Mouse (Mus musculus): ENCODE measurements at regions not wholly inside any gene's neighbourhood (a gene's known extent, or its start where the extent isn't known, plus 50 kb on each side); places are given as distances from the start of the nearest gene placed in this dataset.

GRCm38 (mm10) chr1:77943633-77944326, 253.2 kb downstream of the Pax3 start:
- DNase-seq (ENCODE audit: extremely low spot score in 1 of 2, low spot score in 1 of 2) = no peak

DNA sequence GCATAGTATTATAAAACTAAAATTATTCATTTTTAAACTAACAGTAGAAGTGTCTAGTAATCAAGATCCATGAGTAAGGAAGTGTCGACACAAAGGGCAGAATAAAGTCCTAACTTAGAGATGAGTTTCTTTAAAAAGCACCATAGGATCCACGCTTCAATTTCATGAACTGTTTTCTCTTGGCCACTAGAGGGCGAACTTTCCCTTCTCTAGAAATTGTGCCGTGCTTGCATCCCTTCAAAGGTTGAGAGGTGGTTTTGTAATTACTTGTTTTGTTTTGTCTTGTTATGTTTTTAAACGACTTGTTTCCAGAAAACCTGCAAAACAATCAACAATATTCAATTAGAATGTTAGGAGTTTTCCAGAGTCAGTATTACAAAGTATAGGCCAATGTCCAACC, 253.8 kb downstream of the Pax3 start:
- DNase-seq (ENCODE audit: extremely low spot score in 1 of 2, low spot score in 1 of 2) = peak in 1 of 2 experiments; percentile 72

- no peak for DNase-seq (ENCODE audit: extremely low spot score in 1 of 2, low spot score in 1 of 2)
Observed at GRCm38 (mm10) chr1:77933095-77933766, 263.7 kb downstream of the Pax3 start.

DNA sequence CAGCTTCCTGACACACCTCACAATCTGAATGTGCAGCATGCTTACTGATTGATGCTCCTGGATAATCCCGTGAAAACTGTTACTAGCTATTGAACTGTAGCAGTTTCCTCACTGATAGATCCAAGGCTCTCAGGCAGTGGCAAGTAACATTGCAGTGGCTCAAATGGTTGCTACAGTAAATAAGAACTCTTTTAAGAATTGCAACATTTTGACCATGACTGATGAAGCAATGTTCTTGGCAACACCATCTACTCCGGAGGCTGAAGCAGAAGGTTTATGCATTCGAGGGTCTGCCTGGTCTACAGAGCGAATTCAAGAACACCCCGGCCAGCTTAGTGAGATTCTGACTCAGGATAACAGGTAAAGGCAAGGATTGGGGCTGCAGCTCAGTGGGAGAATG, 264.7 kb downstream of the Pax3 start:
- no peak for DNase-seq (ENCODE audit: extremely low spot score in 1 of 2, low spot score in 1 of 2)

GRCm38 (mm10) chr1:77930661-77931060, 266.3 kb downstream of the Pax3 start:
- peak in 1 of 2 experiments; percentile 15 for DNase-seq (ENCODE audit: extremely low spot score in 1 of 2, low spot score in 1 of 2)

DNA sequence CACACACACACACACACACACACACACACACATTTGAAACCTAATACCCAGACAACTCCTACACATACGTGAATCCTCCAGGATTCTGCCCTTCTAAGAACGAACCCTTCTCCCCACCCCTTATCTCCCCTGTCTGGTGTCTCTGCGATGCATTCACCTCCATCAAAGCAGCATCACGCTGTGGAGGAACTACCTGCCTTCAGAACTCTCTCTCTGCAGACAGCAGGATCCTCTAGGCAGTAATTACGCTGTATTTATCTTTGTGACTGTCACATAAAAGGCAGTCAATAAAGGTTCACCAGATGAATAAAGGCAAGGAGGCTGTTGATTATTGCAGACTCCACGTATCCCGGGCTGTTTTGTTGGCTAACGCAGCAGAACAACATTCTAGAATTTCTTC, 267.4 kb downstream of the Pax3 start:
- no peak for DNase-seq (ENCODE audit: extremely low spot score in 1 of 2, low spot score in 1 of 2)

DNA sequence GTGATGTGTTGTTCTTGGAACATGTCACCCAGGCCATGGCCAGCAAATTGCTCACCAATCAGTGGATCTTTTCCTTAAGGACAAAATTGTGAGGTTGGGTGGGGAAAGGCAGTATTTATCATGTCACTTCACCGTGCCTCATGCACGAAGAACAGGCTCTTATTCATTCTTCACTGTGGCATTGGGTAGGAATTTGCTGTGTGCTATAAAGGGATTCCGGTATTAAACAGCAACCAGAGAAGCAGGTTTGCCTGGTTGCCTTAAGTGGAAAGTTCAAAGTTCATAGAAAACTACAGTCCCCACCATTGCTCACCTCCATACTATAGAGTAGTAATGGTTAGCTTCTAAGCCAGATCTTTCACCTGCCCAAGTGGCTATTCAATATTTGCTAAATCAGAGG, 270.8 kb downstream of the Pax3 start:
- no peak for DNase-seq (ENCODE audit: extremely low spot score in 1 of 2, low spot score in 1 of 2)

DNA sequence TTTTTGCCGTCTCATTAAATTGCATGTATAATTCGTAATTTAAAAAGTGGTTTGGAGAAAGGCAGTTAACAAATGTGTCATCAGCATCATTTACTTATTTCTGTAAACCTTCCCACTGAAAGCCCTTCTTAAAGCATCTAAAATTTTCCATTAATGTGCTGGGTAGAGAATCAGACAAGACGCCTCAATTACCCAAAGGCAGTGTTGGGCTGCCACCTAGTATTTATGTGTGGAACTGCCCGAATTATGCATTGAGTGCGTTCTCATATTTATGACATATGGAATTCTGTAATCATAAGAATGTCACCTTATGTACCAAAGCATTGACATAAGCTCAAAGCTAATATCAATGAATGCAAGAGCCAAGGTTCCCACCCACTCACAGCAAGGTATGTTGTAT, 300.7 kb downstream of the Pax3 start:
- peak; percentile 17 to 78 for DNase-seq (ENCODE audit: extremely low spot score in 1 of 2, low spot score in 1 of 2)

GRCm38 (mm10) chr1:77879026-77879425, 317.9 kb downstream of the Pax3 start:
- DNase-seq (ENCODE audit: extremely low spot score in 1 of 2, low spot score in 1 of 2) = no peak

DNA sequence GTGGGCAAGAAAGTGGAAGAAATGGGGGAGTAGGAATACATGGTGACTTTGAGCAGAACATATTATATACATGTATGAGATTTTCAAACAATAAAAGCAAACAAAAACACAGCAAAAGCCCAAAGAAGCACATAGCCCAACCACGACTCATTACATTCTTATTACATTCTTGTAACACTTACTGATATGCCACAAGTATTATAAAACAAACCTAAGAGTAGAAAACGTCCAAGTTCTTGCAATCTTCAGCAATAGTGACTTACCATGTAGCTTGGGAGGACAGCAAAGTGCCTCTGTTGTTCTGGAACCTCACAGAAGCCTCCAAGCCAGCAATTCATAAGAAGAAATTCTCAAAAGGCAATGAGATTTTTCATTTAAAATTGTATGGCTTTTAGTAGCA, 326.8 kb downstream of the Pax3 start:
- no peak for DNase-seq (ENCODE audit: extremely low spot score in 1 of 2, low spot score in 1 of 2)

DNA sequence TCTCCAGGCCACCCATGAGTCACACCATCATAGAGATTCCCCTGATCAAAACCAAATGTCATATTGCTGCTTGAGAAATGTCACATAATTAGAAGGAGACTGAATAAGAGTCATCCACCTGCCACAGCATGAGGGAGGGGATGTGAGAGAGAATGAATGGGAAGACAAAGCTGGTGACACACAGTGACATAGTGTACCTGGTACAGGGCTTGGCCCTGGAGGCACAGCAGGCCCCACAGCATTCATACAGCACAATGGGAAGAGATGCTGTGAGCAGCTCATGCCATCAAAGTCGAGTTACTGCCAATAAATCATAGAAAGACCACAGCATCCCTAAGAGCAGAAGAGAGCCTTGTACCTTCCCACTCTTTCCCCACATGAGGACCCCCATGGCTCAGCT, 327.8 kb downstream of the Pax3 start:
- no peak for DNase-seq (ENCODE audit: extremely low spot score in 1 of 2, low spot score in 1 of 2)

- DNase-seq (ENCODE audit: extremely low spot score in 1 of 2, low spot score in 1 of 2) = no peak
Observed at GRCm38 (mm10) chr1:77859931-77860330, 337.0 kb downstream of the Pax3 start.

- no peak for DNase-seq (ENCODE audit: extremely low spot score in 1 of 2, low spot score in 1 of 2)
Observed at GRCm38 (mm10) chr1:77854366-77854765, 339.5 kb upstream of the Epha4 start.

- no peak for DNase-seq (ENCODE audit: extremely low spot score in 1 of 2, low spot score in 1 of 2)
Observed at GRCm38 (mm10) chr1:77847766-77848615, 333.1 kb upstream of the Epha4 start.

DNA sequence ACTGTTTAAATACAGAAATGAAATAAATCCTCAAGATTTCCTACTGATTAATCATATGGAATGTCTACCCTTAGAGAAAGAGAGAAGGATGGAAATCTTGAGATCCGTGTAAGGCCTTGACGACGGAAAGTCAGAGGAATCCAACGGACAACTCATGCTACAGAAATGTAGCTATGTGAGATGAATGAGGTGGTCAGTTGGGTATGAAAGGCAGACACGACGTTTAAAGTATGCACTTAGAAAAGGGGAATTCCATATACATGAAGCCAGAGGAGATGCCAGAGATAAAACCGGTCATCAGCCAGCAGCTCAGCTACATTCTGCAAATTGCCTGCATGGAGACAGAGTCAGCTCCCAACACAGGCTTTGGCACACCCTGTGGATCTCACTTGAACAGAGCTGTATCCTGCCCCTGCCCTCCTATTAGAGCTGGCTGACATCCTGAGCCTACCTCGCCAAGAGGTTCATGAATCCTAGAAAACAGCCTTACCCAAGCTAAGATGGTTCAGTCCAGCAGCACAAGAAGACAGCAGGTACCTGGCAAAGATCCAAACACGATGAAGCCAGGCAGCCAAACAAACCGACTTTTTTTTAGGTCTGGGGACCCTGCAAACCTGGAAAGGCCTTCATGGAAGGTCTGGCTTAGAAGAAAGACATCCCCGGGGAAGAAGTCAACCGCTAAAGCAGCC, 331.3 kb upstream of the Epha4 start:
- no peak for DNase-seq (ENCODE audit: extremely low spot score in 1 of 2, low spot score in 1 of 2)

DNA sequence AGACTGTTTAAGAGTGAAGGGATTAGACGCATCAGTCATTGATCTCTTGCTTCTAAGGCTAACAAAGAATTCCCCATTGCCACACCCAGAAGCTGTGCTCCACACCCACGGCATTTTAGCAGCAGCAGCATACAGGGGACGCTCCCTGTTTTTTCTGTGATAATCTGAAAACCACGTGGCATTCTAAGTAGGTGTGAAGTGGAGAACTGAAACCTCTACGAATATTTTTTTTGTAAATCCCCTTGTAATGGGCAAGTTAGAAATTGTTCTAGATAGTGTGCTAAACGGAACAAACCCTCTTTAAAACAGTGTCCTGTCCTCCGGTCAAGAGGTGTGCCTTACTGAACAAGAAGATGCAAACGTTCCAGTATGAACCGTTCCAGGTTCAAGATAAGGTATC, 325.8 kb upstream of the Epha4 start:
- no peak for DNase-seq (ENCODE audit: extremely low spot score in 1 of 2, low spot score in 1 of 2)

- peak in 1 of 2 experiments; percentile 23 for DNase-seq (ENCODE audit: extremely low spot score in 1 of 2, low spot score in 1 of 2)
Observed at GRCm38 (mm10) chr1:77832174-77832573, 317.3 kb upstream of the Epha4 start.

- DNase-seq (ENCODE audit: extremely low spot score in 1 of 2, low spot score in 1 of 2) = peak; percentile 26 to 45
Observed at GRCm38 (mm10) chr1:77824716-77825387, 310.0 kb upstream of the Epha4 start.

- peak in 1 of 2 experiments; percentile 60 for DNase-seq (ENCODE audit: extremely low spot score in 1 of 2, low spot score in 1 of 2)
Observed at GRCm38 (mm10) chr1:77823801-77824687, 309.2 kb upstream of the Epha4 start.
